Mouse (Mus musculus) liver, postnatal 0 days (tissue): Measurements from ENCODE around the gene Ifi27l2a.

Source experiments
- CTCF ChIP-seq: sonication (generic); IDR thresholded peaks from 2 replicates; pipeline ENCODE4 v1.5.1; 2016; ENCODE audit warnings: antibody characterized with exemption, low read depth
- EP300 ChIP-seq: IDR thresholded peaks from 2 replicates; pipeline ENCODE4 v1.6.1; 2016; ENCODE audit warnings: antibody characterized with exemption, low read depth, mild to moderate bottlenecking

- no peak for TF ChIP-seq CTCF
- no peak for TF ChIP-seq EP300
Observed at GRCm38 (mm10) chr12:103491091-103491730, 47.7 kb upstream of the Ifi27l2a start.
